Mouse (Mus musculus): Measurements from ENCODE around the gene Exosc5.

The Exosc5 gene

GRCm38 (mm10) chr7:25632679-25633078 is 26.3 kb upstream of the Exosc5 start:
- DNase-seq (ENCODE audit: extremely low read depth, insufficient read length, low spot score), result no peak

- no peak for DNase-seq (ENCODE audit: extremely low read depth, insufficient read length, low spot score)
These were observed 22.6 kb upstream of the Exosc5 start for GRCm38 (mm10) chr7:25636373-25636772.

DNA sequence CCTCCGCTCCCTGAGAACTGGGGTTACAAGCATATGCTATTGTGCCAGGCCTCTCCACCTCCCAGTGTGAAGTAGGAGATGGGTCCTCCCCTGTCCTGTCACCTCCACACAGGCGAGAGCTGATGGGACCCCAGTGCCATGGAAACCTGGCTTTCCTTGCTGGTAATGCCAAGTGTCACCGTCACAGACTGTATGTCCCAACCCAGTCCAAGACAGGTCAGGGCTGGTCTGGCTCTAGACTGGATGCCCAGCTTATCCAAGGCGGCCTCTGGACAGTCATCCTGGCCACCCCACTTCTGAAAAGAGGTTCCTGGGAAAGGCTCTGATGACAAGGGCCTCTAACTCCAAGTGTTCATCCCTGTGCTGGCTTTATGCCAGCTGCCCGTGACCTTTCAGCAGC is 21.9 kb upstream of the Exosc5 start:
- no peak for DNase-seq (ENCODE audit: extremely low read depth, insufficient read length, low spot score)

- no peak for DNase-seq (ENCODE audit: extremely low read depth, insufficient read length, low spot score)
These were observed 19.2 kb upstream of the Exosc5 start for GRCm38 (mm10) chr7:25639754-25640153.

DNA sequence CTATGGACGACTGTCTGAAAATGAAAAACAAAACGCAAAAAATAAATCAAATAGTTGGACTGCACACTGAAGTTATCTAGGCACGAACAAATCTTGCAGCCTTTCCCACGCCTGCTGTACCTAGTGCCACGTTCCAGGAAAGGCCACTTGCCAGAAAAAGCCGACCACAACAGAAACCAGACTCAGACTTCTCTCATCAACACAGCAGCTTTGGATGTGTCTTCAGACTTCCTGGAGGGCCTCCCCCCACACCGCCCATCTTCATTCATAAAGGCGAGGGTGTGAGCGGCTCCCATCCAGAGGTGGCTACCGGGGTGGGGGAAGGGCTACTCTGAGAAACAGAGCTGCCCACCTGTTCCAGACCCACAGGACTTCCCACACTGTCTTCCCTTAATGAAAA is 14.8 kb upstream of the Exosc5 start:
- no peak for DNase-seq (ENCODE audit: extremely low read depth, insufficient read length, low spot score)

DNA sequence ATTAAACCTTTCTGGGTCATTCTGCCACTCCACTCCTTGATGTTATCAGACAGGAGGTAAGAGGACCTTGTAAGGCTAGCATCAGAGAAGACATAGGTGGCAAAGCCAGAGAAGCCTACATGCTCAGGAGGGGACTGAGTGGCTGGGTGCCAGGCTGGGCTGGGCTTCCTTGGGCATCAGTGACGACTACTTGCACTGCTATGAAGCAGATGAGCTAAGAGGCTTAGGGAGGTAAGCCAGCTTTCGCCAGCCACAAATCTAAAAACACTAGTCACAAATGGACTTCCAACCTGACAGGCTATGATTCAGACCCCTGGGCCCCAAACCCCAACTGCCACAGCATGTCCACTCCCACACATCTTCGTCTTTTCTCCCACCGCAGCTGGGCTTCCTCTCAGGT is 14.3 kb upstream of the Exosc5 start:
- DNase-seq (ENCODE audit: extremely low read depth, insufficient read length, low spot score), result no peak

- no peak for DNase-seq (ENCODE audit: extremely low read depth, insufficient read length, low spot score)
These were observed 13.9 kb upstream of the Exosc5 start for GRCm38 (mm10) chr7:25645074-25645473.

DNA sequence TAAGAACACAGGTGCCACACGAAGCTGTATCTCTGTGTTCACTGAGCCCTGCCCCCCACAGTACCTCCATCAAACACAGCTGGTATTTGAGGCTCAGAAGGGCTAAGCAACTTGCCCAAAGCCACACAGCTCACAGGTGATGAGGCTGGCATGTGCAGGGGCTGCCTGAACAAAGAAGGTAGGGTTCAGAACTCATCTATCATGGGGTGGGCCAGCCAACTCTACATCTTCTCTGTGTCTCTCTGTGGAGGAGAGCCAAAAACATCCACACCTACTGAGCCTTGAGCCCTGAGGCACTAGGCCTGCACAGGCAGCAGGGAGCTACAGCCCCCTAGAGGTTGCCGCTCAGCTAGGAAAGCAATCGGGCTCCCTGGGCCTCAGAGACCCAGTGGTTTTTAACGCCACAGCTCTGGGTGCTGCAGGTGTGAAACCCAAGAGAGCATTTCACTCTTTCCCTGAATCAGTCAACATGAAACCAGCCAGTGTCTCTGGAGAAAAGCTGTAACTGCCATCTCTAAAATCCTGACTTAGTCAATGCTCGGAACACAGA is 11.3 kb upstream of the Exosc5 start:
- DNase-seq (ENCODE audit: extremely low read depth, insufficient read length, low spot score), result no peak

DNA sequence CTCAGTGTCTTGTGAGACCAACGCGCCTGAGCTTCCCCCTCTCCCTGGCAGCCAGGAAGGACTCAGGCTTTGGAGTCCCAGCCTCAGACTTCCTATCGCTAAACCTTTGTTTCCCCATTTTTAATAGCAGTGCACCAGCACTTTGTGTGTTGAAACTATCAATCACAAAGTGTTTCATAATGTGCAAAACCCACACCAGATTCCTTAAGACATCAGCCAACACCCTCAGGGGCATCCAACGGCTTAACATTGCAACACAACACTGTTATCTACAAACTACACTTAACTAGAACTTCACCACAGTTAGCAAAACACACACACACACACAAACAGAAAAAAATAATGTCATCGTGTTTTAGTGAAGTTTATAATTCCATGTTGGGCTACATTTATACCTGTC is 9.1 kb upstream of the Exosc5 start:
- no peak for DNase-seq (ENCODE audit: extremely low read depth, insufficient read length, low spot score)

- no peak for DNase-seq (ENCODE audit: extremely low read depth, insufficient read length, low spot score)
These were observed 7.7 kb upstream of the Exosc5 start for GRCm38 (mm10) chr7:25651281-25651680.

GRCm38 (mm10) chr7:25652244-25652759 is 6.7 kb upstream of the Exosc5 start:
- DNase-seq (ENCODE audit: extremely low read depth, insufficient read length, low spot score), result no peak

DNA sequence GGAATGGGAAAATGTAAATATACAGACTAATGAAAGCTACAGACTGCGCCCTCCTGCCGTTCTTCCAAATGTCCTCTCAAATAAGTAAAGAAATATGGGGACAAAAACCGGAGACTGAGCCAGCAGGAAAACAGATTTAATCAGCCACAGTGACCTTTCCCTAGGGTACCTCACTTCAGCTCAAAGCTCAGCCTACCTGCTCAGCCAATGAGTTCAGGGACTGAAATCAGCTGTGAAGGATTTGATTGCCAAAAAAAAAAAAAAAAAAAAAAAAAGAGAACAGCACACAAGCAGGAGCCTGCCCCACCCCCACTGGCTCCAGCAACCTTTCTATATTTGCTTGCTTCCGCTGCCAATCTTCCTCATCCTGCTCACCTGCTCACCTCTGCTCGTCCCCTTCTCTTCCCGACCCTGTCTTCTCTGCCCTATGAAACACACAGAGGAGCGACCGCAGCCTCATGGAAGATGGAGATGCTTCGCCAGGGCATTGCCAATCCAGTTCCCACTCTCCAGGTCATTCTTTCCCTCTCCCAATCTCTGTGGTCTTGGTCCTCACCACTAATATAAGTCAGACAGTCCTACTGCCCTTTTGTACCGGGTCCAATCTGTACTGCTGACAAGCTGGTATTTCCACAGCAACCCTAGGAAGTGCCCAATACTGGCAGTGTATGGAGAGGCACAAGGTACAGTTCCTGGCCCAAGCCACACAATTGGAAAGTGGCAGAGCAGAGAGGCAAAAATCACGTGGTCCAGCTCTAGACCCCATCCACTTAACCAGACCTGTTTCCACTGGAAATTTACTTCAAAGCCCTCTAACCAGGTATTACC is 3.1 kb upstream of the Exosc5 start:
- no peak for DNase-seq (ENCODE audit: extremely low read depth, insufficient read length, low spot score)

DNA sequence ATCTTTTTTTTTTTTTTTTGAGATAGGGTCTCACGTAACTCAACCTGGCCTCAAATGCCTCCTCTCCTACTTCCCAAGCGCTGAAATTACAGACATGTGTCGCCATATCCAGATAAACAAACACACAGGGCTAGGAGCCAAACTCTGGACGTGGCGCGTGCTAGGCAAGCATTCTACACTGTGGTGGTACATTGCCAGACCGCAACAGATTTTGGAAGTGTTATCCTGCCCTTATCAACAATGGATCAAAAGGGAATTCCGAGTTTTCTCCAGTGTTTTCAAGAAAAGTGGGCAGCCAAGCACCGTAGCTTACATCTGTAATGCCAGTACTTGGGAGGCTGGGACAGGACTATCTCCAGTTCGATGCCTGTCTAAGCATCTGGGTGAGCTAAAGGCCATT is 1.2 kb upstream of the Exosc5 start:
- DNase-seq (ENCODE audit: extremely low read depth, insufficient read length, low spot score), result no peak

- DNase-seq (ENCODE audit: extremely low read depth, insufficient read length, low spot score), result no peak
These were observed 7.4 kb downstream of the Exosc5 start for GRCm38 (mm10) chr7:25666381-25666780.

- no peak for DNase-seq (ENCODE audit: extremely low read depth, insufficient read length, low spot score)
These were observed 10.2 kb downstream of the Exosc5 start for GRCm38 (mm10) chr7:25669158-25669557.

DNA sequence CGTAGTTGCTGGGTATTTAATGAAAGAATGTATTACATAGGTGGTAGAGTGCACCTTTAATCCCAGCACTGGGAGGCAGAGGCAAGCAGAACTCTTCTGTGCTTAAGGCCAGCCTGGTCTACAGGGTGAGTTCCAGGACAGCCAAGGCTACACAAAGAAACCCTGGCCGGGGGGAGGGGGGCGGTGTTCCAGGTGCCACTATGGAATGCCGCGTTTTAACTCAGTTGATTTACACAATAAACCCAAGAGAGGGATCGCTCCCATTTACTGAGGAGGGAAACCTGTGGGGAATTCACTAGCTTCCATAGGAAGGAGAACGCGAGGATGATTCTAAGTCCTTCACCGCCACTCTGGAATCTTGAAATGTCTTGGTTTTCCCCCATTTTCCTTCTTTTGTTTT is 10.7 kb downstream of the Exosc5 start:
- no peak for DNase-seq (ENCODE audit: extremely low read depth, insufficient read length, low spot score)

- DNase-seq (ENCODE audit: extremely low read depth, insufficient read length, low spot score), result no peak
These were observed 11.1 kb downstream of the Exosc5 start for GRCm38 (mm10) chr7:25670096-25670495.

GRCm38 (mm10) chr7:25671686-25672085 is 12.7 kb downstream of the Exosc5 start:
- no peak for DNase-seq (ENCODE audit: extremely low read depth, insufficient read length, low spot score)

GRCm38 (mm10) chr7:25672442-25672841 is 13.5 kb downstream of the Exosc5 start:
- no peak for DNase-seq (ENCODE audit: extremely low read depth, insufficient read length, low spot score)

DNA sequence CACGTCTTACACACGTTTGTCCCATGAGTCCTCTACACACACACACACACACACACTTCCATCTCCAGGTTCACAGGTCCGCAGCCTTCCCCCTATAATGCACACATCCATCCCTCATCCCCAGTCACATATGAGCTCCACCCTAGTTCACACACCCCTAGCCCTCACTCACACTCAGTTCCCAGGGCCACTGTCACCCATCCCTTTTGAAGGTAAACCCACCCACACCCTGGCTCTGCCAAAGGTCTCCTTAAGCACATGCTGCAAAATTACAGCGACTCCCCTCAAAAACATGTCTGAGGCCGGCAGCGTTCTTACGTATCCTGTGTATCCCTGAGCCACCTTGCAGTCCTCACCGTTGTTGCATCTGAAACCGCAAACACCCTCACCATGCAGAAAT is 15.3 kb downstream of the Exosc5 start:
- DNase-seq (ENCODE audit: extremely low read depth, insufficient read length, low spot score), result no peak

DNA sequence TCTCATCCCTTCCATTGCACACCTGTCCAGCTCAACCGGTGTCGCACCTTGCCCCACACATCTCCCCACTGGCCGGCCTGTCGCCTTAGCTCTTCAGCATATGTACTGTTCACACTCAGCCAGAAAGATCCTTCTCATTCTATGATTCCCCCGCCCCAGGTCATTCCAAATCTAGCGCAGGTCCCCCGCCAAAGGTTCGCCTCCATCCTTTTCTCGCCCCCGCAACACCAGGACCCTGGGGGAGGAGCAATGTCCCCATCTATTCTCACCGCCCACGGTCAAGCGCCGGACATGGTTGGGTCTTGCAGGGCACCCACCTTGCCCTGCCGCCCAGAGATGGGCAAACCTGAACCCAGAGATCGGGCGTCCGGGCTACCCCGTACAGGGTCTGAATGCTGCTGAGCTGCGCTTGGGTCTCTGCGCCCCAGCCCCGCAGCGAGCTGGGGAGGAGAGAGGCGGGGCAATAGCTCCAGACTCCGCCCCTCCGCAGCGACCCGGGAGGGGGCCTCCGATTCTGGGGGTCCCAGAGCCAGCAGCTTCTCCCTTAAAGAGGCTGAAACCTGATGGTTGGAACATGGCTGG is 15.8 kb downstream of the Exosc5 start, which contains the start of gene Tmem91:
Gene Tmem91 (minus strand): TSS at position 448 of the 582 bp plus-strand sequence.
- DNase-seq (ENCODE audit: extremely low read depth, insufficient read length, low spot score), result no peak

DNA sequence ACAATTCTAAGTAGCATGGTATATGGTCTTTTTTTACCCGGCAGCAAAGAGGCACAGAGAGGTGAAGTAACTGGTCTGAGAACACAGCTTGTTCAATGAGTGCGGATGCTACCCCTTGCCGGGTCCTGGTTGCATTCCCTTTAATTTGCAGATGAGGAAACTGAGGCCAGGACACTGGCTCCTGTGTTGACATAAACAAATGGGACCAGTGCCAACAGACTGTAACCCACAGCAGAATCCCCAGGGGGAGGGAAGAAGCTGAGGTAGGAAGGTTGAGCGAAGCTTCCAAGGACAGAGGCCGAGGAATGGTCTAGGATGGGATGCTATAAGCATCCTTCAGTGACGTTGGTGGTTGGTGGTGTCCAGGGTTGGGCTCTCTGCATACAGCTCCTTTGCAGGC is 16.4 kb downstream of the Exosc5 start:
- DNase-seq (ENCODE audit: extremely low read depth, insufficient read length, low spot score), result no peak
